Mouse (Mus musculus): ENCODE results near the gene Exoc4.

- TF ChIP-seq CTCF (IDR thresholded peaks at IDR 0.05; ENCODE audit: extremely low read depth, insufficient read length, insufficient replicate concordance, low read depth, low read length) (no peak), POLR2A (IDR thresholded peaks at IDR 0.05; ENCODE audit: low read depth, low read length) (no peak)
Observed at GRCm38 (mm10) chr6:33806072-33806782, 557.3 kb downstream of the Exoc4 start.

All from small intestine, adult 2 months (tissue).